Mouse (Mus musculus) adrenal gland (tissue): ENCODE results near the gene Gm3591.
"Not testable (repeated sequence)": the region's sequence is repeated elsewhere in the genome, so short reads cannot be mapped to it uniquely, and the experiment has no call there.

Source experiments
- intact Hi-C: fragments of 180-260 bp; cut with DNase I; formaldehyde crosslinking; loops from one replicate; pipeline ENCODE4 v1.15.1; 2025
- long read RNA-seq, 2 experiments: library from polyadenylated mRNA; unstranded; transcript quantifications; one replicate each; pipeline ENCODE4 v2.0.0; 2020; ENCODE audit warnings: borderline replicate concordance in 1 of 2; ENCODE audit not compliant: insufficient replicate concordance in 1 of 2

The Gm3591 gene
- long read RNA-seq, experiment 1 = 0 reads
- long read RNA-seq, experiment 2 = 0 reads

DNA sequence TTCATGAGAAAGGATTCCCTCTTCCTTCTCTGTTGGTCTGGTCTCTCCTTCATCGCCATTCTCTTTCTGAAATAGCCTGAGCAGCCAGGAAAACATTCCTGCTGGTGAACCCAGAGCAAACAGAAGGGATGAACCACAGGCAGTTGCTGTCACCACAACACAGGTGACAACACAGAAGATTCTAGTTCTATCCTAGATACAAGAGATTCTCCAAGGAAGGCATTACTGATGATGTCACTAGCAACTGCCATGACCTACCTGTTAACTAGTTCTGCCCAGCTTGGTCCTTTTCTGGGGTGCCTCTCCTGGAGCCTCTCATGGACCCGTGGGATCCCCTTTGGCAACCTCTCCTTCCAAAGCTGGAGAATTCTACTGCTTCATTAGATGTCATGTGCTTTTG, at the start of gene Gm3591:
Gene Gm3591 (minus strand): TSS at position 101 of the 400 bp plus-strand sequence.
- intact Hi-C loops = not testable (repeated sequence)

DNA sequence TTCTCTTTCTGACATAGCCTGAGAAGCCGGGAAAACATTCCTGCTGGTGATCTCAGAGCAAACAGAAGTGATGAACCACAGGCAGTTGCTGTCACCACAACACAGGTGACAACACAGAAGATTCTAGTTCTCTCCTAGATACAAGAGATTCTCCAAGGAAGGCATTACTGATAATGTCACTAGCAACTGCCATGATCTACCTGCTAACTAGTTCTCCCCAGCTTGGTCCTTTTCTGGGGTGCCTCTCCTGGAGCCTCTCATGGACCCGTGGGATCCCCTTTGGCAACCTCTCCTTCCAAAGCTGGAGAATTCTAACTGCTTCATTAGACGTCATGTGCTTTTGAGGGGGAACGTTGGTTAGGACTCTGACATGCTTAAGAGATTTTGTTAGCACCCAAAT, 32.2 kb upstream of the Gm3591 start, which contains the start of gene Gm3594:
Gene Gm3594 (minus strand): TSS at position 101 of the 400 bp plus-strand sequence.
- intact Hi-C loops = not testable (repeated sequence)

DNA sequence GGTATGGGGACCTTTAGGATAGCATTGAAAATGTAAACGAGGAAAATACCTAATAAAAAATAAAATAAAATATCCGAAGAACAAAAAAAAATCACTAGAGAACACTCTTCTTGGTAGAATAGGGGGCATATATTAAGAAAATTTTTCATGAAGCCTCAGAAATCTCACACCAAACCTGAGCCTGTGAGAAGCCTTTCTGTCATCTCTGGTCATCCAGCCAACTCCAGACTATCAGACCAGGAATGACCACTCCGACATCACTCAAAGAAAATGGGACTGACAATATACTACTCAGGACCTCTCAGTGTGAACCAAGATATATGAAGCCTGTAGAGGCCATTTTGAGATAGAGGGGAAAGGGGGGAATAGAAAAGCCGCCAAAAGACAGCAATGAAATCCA, 28.5 kb upstream of the Gm3591 start:
- intact Hi-C loops = not testable (repeated sequence)

DNA sequence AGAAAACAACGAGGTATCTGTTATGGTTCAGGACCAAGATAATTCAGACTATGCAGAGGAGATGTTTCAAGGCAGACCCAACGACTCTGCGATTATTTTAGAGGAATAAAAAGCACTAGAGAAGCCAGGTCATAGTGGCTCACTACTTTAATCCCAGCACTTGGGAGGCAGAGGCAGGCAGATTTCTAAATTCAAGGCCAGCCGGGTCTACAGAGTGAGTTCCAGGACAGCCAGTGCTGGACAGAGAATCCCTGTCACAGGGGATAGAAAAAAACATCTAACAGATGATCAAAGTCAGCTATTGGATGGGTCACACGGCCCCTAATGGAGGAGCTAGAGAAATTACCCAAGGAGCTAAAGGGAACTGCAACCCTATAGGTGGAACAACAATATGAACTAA, 27.9 kb upstream of the Gm3591 start:
- intact Hi-C loops = not testable (repeated sequence)

DNA sequence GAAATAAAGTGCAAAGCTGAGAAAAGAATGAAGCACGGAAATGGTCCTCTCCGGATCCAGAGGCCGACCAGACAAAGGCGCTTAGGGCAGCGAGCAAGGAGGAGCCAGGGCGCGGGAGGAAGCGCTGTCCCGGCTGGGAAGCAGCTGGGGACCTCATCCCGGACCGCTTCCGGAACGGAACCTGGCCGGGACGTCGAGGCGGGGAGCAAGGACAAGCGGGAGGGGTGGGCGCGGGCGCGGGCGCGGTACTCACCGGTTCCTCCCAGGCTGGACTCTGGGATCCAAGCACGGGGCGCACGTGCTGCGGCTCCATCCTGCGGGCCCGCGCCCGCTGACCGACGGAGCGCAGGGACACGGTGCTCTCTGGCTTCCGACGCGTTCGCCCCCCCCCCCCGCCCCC, 14.5 kb upstream of the Gm3591 start:
- intact Hi-C loops = not testable (repeated sequence)

DNA sequence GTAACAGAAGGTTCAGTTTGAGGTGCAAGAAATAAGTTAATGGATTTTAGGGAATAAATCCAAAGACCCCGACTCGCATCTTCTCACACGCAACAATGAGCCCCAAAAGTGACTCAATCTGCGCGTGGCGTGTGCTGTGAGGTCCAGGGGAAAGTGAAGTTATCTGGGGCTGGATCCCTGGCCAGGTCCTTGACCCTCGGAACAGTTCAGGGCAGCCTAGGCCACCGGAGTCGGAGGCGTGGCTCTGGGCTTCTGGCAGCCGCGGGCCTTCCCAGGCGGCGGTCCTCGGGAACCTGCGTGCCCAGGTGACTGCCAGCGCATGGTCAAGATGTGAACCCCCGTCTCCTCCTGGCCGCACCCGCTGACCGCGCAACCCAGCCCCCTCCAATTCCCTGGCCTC, 14.1 kb upstream of the Gm3591 start:
- intact Hi-C loops = not testable (repeated sequence)

DNA sequence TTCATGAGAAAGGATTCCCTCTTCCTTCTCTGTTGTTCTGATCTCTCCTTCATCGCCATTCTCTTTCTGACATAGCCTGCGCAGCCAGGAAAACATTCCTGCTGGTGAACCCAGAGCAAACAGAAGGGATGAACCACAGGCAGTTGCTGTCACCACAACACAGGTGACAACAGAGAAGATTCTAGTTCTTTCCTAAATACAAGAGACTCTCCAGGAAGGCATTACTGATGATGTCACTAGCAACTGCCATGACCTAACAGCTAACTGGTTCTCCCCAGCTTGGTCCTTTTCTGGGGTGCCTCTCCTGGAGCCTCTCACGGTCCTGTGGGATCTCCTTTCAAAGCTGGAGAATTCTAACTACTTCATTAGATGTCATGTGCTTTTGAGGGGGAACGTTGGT, 22.1 kb downstream of the Gm3591 start, which contains the start of gene Gm16440:
Gene Gm16440 (minus strand): TSS at position 101 of the 400 bp plus-strand sequence.
- intact Hi-C loops = not testable (repeated sequence)
